Mouse (Mus musculus): ENCODE data around the gene Fras1.

DNA sequence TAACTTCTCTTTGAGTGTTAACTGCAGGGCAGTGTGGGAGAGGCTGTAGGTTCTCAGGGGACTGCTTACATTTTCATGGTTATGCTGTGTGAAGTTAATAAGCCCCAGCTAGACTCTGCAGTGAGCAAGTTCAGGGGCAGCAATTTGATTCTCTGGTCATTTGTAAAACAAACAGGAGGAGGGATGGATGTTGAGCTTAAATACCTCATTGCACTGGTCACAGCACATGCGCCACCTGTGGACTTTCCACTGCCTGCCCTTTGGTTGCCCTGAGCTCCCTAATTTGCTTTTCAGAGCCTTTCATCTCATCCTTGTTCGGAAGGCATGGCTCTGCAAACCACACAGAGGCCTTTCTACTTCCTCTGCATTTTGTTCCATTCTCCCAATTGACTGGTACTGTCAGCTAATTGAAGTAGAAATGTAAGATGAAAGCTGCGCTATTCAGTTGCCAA is 142.1 kb downstream of the Fras1 start:
- TF ChIP-seq POLR2AphosphoS5 (IDR thresholded peaks at IDR 0.05; ENCODE audit: insufficient replicate concordance, low read depth, low read length) (no peak), CTCF (IDR thresholded peaks at IDR 0.05; ENCODE audit: low read depth, low read length) (no peak)

Data from G1E (cell line).